Mouse (Mus musculus) common myeloid progenitor, adult 5-6 weeks (primary cell): ENCODE results near the gene Maz. TPM values are rescaled to one million over a fixed set of nuclear protein-coding genes. Genes with fewer than 3 reads are reported as not detected.
A peak's percentile ranks its signal among the peaks of the same experiment; 100 is the strongest.

Source experiments
- ATAC-seq: replicated peaks from 2 replicates; pipeline ENCODE4 v1.8.0; 2016; ENCODE audit warnings: low read depth, mild to moderate bottlenecking, moderate TSS enrichment, inconsistent platforms; ENCODE audit not compliant: poor library complexity, severe bottlenecking
- total RNA-seq: library from RNA; stranded (forward); fragments of 200-1000, 187-1606 nt; gene quantifications from 2 replicates; pipeline ENCODE4 v1.2.3, GENCODE M21; 2017

The Maz gene
- total RNA-seq, 1 experiment from 2014 or later: 67.8 TPM

GRCm38 (mm10) chr7:127009307-127010085, 17.3 kb downstream of the Maz start:
- ATAC-seq: peak; percentile 9; the same call in 1 of the 2 replicates

- ATAC-seq: peak; percentile 95
Measured at GRCm38 (mm10) chr7:127008239-127009019, 18.4 kb downstream of the Maz start.

GRCm38 (mm10) chr7:127007313-127008024, 19.4 kb downstream of the Maz start:
- no peak for ATAC-seq

- ATAC-seq: no peak
Measured at GRCm38 (mm10) chr7:127004122-127004875, 22.5 kb downstream of the Maz start.

DNA sequence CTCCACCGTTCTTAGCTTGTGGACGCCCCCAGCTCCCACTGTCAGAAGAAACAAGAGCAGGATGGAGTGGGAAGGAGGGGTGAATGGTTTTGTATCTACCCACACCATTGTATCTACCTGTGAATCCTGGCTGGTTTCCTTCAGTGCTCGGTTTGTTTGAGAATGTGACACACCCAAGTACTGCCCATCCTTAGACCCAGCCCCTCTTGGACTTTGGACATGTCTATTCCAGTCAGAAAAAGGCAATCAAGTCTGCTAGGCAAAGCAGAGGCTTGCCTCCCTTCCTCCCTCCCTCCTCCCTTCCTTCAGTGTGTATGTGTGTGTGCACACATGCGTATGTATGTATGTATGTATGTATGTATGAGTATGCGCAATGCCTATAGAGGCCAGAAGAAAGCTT, 23.2 kb downstream of the Maz start:
- ATAC-seq: no peak

DNA sequence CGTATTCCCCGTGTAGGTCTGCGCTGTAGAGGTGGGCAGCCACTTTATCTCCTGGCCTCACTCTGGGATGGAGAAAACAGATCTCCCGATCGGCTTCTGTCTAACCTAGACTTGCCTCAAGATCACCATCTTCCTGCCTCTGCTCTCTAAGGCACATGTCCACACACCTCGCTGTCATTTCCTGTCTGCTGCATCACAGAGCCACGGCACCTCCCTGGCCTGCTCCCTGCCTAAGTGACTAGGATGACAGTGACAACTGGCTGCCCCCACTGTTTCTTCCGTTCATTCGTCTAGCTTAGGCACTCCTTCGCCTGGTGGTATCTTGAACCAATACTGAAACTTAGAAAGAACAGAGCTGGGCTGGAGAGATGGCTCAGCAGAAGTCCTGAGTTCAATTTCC, 27.3 kb downstream of the Maz start:
- ATAC-seq: no peak

DNA sequence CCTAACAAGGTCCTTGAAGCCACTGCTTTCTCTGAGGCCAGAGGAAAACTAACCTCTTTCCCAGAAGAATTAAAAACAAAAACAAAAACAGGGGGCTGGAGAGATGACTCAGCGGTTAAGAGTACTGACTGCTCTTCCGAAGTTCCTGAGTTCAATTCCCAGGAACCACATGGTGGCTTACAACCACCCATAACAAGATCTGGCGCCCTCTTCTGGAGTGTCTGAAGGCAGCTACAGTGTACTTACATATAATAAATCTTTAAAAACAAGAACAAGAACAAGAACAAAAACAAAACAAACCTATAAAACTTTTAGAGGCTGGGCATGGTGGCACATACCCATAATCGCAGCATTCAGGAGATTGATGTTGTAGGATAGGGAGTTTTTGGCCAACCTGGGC, 30.4 kb downstream of the Maz start:
- no peak for ATAC-seq

DNA sequence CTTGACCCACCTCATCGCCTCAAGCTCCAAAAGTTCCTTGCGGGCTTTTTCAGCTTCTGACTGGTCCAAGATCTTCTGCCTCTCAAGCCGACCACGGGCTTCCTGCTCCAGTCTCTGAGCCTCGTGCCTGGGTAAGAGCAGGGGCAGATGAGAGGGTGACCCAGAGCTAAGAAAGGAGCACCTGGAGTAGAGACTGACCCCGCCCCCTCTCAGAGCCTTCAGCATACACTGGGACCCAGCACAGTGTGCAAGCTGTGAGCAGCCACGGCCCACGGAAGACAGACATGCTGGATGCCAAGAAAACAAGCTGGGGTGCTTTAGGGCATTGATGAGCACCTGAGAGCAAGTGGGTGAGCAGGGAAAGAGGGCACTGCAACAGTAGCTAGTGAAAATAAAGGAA, 38.0 kb downstream of the Maz start:
- ATAC-seq: no peak

- ATAC-seq: peak; percentile 60; the same call in 1 of the 2 replicates
Measured at GRCm38 (mm10) chr7:126986319-126986718, 40.5 kb downstream of the Maz start.

GRCm38 (mm10) chr7:126984667-126985444, 42.0 kb downstream of the Maz start:
- ATAC-seq: no peak

DNA sequence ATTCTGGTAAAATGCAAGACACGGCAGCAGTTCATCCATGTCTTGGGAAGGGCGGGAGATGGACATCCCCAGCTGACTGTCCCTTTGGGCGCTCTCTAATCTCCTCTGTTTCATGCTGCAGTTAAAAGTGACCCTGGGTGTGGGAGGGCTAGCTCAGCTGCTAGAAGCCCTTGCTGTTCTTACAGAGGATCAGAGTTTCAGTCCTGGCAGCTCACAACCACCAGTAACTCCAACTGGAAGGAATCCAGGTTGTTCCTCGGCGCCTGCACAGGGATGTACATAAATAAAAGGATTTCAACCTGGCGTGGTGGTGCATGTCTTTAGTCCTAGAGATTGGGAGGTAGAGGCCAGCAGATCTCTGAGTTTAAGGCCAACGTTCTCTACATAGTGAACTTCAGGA, 43.7 kb downstream of the Maz start:
- no peak for ATAC-seq

GRCm38 (mm10) chr7:126982054-126982453, 44.8 kb downstream of the Maz start:
- ATAC-seq: no peak

- no peak for ATAC-seq
Measured at GRCm38 (mm10) chr7:126981601-126982000, 45.2 kb downstream of the Maz start.

- no peak for ATAC-seq
Measured at GRCm38 (mm10) chr7:126978841-126979240, 48.0 kb downstream of the Maz start.

- no peak for ATAC-seq
Measured at GRCm38 (mm10) chr7:126976878-126977459, 49.9 kb downstream of the Maz start.

DNA sequence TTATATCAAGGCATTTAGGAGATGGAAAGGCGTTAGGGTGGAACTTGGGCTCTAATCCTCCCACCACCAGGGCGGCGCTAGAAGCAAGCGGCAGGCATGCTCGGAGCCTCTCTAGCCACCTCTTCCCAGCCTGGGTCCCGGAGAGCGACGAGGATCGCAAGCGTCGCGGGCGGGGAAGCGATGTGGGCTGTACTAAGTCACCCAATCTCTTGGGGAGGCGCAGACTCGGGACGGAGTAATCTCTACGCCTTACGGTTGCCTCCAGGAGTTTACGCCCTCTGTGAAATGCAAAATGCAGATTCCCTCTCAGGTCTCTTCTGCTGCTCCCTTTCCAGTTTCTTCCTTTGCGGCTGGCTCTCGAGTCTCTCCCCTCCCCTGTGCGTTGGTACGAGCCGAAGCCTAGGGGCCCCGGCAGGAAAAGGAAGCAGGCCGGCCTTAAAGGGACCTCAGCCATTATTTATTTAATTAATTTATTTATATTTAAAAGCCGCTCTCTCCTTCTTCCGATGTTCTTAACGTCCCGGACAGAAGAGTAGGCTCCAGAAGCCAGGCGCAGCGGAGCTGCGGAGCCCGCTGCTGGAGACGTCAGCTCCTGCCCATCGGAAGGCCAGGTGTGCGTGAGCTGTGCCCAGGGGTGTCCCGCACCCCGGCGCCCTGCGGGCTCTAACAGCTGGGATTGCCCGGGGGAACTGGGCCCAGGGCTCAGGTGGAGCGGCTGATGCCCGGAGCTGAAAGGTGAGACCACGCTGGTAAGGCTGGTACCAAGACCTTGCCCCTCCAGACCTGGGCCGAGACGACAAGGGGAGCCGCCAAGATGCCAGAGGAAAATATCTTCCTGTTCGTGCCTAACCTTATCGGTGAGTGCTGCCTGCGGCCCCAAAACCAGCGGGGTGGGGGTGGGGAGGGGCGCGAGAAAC, 50.6 kb downstream of the Maz start, which contains the start of gene Cdiptos:
Gene Cdiptos, minus strand, starts transcription at position 149 of the 917 bp plus-strand sequence.
- peak; percentile 95 for ATAC-seq

- no peak for ATAC-seq
Measured at GRCm38 (mm10) chr7:126975893-126975949, 51.1 kb downstream of the Maz start, which contains the start of gene Cdipt. TSS of gene Cdipt (plus strand) at chr7:126975914.

GRCm38 (mm10) chr7:126975493-126975892, 51.3 kb downstream of the Maz start:
- ATAC-seq: 0 out of 2 replicates have a peak, but pooled peaks have one; percentile 31
